Mouse (Mus musculus) CD8-positive naive resting alpha-beta T cell, adult 2 months (primary cell): Measurements from ENCODE around the gene Ubr2.

Experiments used
- DNase-seq, 2 experiments: peaks; one replicate each; pipeline ENCODE4 v3.0.0; 2022; ENCODE audit warnings: low read depth in 2 of 2, low spot score in 2 of 2

Gene Ubr2

DNA sequence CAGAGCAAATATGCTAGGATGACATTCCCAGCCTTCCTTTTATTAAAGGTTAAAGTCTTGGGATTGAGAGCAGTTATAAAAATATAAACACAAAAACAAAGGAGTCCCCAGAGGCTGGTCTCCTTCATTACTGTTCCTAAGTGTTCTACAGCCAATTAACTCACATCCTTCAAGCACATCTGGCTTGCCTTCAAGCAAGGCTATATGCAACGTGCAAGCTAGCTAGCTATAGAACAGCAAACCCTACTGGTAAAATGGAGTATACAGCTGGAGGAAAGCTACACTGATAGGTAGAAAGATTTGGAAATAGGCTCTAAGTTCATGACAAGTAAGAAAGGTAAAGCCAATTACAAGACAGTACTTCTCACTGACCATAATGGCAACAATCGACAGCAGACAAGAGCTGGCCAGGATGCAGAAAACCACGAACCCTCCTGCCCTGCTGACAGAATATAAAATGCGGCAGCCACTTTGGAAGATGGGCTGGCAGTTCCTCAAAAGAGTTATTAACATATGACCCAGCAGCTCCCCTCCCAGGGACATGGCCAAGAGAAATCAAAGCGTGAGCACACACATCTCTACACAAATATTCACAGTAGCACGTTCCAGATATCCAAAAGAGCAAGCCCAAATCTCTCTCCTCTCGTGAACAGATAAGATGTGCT lies 4.5 kb downstream of the Ubr2 start:
- DNase-seq: no peak

GRCm38 (mm10) chr17:47003305-47003704 lies 7.1 kb downstream of the Ubr2 start:
- no peak for DNase-seq

- no peak for DNase-seq
Measured at GRCm38 (mm10) chr17:47002401-47002800, 8.0 kb downstream of the Ubr2 start.

DNA sequence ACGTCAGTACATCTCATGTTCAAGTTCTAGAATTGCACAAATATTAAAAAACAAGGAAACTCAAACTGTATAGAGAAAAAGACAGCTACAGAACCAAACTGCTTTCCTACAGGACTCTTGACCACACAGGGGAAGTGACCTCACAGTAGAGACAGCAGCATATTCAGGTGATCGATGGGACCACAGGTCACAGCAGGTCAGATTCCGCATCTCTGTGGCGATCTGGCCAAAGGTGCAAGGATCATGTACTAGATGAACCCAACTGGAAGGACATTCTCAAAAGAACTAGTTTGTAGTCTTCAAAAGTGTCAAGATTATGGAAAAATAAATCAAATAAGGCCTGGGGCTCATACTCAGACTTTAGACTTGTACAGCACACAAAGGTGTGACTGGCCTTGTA lies 11.5 kb downstream of the Ubr2 start:
- no peak for DNase-seq

- DNase-seq: no peak
Measured at GRCm38 (mm10) chr17:46996484-46996883, 13.9 kb downstream of the Ubr2 start.

DNA sequence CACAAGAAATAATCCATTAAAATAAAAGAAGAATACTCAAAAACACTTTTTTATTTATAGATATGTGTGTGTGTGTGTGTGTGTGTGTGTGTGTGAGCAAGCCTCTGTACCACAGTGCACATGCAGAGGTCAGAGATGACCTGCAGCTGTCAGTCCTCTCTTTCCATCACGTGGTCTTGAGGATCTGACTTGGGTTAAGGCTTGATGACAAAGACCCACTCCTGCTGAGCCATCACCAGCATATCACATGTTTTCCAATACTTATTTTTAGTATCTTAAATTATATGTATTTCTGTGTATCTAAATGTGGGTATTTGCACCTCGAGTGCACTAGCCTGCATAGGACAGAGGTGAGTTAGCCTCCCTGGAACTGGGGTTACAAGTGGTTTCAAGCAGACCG lies 14.7 kb downstream of the Ubr2 start:
- no peak for DNase-seq

DNA sequence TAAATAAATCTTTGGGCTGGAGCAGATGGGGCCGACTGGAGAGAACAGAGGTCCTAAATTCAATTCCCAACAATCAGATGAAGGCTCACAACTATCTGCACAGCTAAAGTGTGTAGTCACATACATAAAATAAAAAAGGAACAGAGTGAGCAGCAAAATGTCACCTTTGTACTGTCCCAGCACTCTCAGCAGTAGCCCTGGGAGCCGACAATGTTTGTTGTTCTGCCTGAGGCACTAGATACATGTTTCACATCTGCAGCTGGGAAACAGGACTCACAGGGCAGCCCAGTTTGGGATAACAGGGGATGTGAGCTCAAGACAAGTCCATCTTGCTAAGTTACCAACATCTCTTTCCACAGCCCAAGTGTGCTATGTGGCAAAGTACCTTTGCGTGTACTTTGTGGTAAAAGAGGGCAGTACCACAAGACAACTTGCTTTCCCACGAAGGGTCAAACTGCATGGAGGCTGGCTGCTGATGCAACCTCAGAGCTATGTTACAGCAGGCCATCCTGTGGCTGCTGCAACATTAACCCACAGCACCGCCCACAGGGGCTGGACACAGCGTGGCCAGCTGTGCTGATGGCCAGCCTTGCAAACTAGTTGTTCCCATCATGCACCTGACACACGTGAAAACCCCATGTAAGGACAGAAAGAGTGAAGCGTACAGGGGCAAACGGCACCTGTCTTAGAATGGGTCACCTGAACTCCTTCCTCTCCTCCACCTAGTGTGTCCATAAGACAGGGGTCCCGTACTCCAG lies 15.5 kb downstream of the Ubr2 start:
- DNase-seq: no peak

GRCm38 (mm10) chr17:46993625-46994024 lies 16.7 kb downstream of the Ubr2 start:
- no peak for DNase-seq

- no peak for DNase-seq
Measured at GRCm38 (mm10) chr17:46987631-46988030, 22.7 kb downstream of the Ubr2 start.

GRCm38 (mm10) chr17:46980050-46980449 lies 30.3 kb downstream of the Ubr2 start:
- DNase-seq: no peak

DNA sequence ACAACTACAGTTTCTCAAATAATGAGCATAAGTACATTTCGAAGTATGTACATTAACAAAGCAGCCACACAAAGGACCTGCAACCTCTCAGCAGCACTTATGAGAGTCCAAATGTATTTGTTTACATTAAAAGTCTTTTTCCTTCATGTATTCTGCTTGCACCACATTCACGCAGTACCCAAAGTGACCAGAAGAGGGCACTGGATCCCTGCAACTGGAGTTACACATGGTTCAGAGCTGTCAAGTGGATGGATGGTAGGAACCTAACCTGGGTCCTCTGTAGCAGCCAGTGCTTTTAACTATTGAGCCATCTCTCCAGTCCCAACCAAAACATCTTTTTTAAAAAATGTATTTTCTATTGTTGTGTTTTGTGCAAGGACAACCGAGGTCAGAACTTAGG lies 35.2 kb downstream of the Ubr2 start:
- DNase-seq: peak; percentile 60 to 76

DNA sequence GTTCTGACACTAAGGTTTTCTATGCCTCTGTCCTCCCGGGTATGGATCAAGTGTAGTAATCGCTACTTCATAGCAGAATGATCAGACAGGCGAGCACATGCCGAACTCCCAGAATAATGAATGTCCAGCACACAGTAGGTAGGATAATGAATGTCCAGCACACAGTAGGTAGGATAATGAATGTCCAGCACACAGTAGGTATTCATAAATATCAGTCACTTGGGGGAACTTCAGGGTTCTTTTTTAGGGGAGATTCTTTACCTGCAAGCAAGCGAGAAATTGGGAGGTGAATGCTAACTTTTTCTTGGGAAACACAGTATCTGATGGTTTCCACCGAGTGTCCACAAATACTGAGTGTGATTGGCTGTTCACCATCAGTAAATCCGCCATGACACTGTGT lies 37.8 kb downstream of the Ubr2 start:
- no peak for DNase-seq

DNA sequence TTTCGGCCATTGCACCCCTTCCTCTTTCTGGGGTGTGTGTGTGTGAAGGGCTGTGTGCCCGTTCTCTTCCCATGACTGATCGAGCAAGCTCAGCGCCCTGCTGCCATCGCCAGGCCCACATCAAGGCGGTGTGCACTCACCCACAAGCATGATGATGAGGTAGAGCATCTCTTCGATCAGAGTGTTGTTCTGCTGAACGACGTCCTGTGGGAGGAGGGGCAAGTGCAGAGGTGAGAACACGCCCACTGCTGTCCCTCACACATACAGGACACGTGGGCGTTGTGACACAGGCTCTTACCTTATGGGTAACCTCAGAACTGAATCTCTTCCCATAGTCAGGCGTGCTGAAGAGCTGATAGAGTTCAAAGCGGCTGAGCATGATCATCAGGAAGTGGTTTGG lies 43.5 kb downstream of the Ubr2 start:
- peak; percentile 9 to 17 for DNase-seq

- no peak for DNase-seq
Measured at GRCm38 (mm10) chr17:46963186-46963585, 47.2 kb downstream of the Ubr2 start.

- no peak for DNase-seq
Measured at GRCm38 (mm10) chr17:46962153-46962552, 48.2 kb downstream of the Ubr2 start.

DNA sequence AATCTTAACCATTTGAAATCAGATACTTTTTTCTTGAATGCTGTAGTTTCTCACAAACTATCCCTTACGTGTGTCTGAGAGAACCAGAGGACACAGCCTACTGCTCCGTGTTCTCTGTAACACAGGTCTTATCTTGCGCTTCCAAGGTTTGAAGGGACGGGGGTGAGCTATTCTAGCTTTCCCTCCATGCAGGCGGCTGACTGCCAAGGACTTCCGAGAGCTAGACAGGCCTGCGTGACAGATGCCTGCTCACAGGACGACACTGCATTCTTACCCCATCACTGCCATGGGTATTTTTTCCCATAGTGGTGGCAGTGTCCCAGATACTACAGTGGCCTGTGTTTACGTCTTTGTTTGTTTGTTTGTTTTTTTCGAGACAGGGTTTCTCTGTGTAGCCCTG lies 50.1 kb downstream of the Ubr2 start:
- no peak for DNase-seq

DNA sequence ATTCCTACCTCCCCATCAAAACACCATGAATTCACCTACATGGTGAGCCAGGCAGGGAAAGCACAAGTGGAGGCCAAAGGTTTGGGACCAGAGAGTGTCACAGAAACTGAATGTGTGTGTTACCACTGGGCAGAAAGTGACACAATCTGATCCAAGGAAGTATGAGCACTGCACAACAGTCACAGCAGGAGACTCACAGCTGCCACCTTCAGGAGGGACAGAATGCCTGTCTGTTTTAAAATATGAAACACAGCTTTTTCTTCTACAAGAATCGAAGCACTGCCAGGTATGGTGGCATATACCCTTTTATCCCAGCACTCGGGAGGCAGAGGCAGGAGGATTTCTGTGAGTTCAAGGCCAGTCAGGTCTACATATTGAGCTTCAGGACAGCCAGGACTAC lies 52.3 kb downstream of the Ubr2 start:
- no peak for DNase-seq

- no peak for DNase-seq
Measured at GRCm38 (mm10) chr17:46946276-46946675, 64.1 kb downstream of the Ubr2 start.

DNA sequence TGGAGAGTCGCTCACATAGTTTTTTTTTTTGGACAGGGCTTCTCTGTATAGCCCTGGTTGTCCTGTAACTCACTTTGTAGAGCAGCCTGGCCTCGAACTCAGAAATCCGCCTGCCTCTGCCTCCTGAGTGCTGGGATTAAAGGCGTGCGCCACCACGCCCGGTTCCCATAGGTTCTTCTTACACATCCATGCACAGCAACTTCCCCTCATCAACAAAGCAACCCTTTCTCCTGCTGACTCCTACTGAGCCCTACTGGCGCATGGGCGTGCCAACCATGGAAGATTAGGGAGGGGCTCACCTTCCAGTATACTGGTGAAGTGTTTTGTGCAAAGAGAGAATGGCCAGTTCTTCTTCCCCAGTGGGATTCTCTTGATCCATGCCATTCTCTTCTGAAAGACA lies 67.9 kb downstream of the Ubr2 start:
- DNase-seq: no peak

GRCm38 (mm10) chr17:46940461-46940860 lies 69.9 kb downstream of the Ubr2 start:
- no peak for DNase-seq

DNA sequence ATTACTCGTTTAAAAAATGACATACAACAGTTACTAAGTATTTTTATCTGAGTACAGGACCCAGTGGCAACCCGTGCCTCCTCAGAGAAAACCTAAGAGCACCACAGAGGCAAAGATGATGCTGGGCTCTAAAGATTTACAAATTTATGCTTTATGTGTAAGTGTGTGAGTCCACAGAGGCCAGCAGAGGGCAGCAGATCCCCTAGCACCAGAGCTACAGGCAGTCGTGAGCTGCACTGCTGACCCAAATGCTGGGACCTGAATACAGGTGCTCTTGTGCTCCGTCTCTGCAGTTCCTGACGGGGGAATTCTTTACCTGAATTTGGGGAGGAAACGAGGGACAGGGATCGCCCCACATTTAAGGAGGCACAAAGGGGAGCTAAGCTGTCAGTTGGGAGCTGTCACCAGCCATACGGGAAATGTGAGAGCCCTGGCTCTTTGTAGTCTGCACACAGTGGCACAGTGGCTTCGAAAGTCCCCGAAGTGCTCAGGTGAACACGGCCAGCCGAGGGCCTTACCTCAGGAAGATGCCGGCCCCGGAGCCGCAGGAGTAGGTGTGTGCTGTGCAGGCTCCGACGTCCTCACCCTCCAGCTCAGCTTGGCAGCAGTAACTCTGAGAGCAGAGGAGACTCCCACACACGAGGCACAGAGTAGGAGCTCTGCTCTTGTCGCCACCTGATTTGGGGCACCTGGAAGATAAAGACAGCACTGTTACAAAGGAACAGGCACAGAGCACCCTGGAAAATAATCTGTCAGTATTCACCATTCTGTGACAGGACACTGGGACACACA lies 76.6 kb downstream of the Ubr2 start:
- DNase-seq: peak in 1 of 2 experiments; percentile 36

GRCm38 (mm10) chr17:46932961-46933360 lies 77.4 kb downstream of the Ubr2 start:
- no peak for DNase-seq
